Mouse (Mus musculus): Measurements from ENCODE around the gene Krtap9-3. TPM values are rescaled to one million over a fixed set of nuclear protein-coding genes. Genes with fewer than 3 reads are reported as not detected.
"Not testable (repeated sequence)": the region's sequence is repeated elsewhere in the genome, so short reads cannot be mapped to it uniquely, and the experiment has no call there.

Krtap9-3 gene
- total RNA-seq (2021) = not detected

DNA sequence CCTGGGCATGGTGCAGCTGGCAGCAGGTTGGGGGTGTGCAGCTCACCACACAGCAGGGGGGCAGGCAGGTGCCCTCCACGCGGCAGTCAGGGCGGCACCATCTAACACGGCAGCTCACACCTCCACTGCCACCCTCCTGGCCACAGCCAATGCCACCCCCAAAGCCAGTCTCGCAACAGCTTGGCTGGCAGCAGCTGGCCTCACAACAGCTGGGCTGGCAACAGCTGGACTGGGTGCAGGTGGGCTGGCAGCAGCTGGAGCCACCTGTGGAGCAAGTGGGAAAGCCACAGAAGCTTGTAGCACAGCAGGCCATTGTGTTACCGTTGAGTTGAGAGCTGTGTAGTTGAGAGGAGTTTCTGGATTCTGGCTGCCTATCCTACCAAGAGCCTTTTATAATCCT, at the start of gene Krtap9-3:
Krtap9-3 (minus strand) TSS at position 364 of the 400 bp plus-strand sequence.
- intact Hi-C loops (cut with DNase I); DNase-seq: not testable (repeated sequence)

DNA sequence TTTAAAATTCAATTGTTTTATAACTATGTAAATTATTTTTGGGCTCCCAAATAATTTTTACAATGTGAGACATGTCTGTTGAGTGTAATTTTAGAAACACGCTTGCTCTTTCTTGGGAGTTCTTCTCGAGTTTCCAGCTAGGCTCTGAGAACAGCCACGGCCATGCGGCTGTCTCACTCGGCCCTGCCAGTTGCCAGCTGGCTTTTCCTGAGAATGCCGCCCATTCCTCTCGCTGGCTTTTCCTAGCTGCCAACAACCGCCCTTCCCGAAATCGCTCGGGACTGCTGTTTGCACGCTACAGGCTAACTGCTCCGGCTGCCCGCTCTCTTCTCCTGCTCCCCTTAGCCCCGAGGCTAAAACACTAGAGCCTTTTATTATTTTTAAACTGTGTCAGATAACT, 48.5 kb upstream of the Krtap9-3 start:
- no peak for DNase-seq
- intact Hi-C loops (cut with DNase I) = no loop called here

DNA sequence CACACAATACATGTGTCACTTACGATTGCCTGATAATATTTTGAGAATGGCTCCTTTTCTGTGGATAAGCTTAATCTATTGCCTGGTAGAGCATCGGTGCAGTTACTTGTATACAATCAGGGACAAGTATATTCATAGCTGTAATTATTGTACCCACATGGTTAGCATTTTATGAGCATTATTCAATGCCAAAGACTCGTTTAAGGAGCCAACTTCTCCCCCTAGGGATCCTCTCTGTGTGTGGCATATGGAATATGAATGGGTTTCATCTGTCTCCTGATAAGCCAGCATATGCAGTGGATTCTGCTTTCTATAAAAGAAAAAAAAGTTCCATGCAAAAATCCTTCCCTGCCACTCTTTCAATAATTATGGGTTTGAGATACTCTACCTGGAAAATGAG, 46.4 kb upstream of the Krtap9-3 start:
- intact Hi-C loops (cut with DNase I) = no loop called here
- no peak for DNase-seq

DNA sequence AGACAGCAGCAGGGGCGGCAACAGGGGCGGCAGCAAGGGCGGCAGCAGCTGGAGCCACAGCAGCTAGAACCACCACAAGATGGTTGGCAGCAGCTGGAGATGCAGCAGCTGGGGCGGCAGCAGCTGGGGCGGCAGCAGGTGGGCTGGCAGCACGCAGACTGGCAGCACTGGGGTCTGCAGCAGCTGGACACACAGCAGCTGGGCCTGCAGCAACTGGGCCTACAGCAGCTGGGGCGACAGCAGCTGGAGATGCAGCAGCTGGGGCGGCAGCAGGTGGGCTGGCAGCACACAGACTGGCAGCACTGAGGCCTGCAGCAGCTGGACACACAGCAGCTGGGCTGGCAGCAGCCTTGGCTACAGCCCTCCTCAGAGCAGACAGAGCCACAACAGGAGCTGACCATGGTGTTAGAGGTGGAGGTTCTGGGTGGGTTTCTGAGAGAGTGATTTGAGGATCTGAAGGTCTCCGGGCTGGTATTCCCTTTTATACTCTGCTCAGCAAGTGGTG, 45.8 kb upstream of the Krtap9-3 start, which contains the start of gene Krtap4-7:
Krtap4-7 (minus strand) TSS at position 455 of the 505 bp plus-strand sequence.
- intact Hi-C loops (cut with DNase I); DNase-seq: not testable (repeated sequence)

DNA sequence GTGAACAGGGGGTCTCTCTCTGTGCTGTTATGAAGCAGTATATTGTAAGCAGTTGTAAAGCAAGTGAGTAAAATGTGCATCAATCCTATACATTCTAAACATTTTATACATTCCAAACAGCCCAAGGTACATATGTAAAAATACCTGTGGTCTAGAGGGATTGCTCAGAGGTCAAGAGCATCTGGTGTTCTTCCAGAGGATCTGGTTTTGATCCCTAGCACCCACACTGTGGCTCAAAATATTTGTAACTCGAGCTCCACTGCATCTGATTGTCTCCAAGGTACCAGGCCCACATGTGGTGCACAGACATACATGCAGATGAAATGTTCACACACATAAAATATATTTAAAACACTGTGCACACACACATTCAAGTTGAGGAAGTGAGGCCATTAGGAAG, 43.0 kb upstream of the Krtap9-3 start:
- no peak for DNase-seq
- intact Hi-C loops (cut with DNase I) = no loop called here

DNA sequence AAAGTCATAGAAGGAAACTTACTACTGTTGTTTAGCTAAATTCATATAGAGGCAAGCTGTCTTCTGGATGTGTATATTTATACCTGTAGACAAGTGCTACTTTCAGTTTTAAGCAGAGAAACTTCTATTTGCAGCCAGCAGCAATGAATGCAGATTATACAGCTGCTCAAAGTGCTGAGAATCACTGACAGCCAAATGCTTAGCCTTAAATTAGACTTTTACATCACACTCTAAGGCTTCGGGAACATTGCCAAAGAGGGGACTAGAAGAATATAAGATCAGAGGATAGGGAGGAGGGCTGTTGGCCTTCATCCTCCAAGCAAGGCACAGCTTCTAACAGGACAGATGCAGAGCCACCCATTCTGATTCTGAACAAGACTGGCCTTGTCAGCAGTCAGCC, 39.2 kb upstream of the Krtap9-3 start:
- intact Hi-C loops (cut with DNase I) = no loop called here
- DNase-seq = no peak

DNA sequence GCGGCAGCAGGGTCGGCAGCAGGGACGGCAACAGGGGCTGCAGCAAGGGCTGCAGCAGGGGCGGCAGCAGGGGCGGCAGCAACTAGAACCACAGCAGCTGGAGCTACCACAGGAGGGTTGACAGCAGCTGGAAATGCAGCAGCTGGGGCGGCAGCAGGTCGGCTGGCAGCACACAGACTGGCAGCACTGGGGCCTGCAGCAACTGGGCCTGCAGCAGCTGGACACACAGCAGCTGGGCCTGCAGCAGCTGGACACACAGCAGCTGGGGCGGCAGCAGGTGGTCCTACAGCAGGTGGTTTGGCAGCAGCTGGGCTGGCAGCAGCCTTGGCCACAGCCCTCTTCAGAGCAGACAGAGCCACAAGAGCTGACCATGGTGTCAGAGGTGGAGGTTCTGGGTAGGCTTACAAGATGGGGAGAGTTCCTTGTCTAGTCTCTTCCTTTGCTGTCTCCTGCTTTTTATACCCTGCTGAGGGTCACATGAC, 36.8 kb upstream of the Krtap9-3 start, which contains the start of gene Krtap4-2:
Krtap4-2 (minus strand) TSS at position 432 of the 482 bp plus-strand sequence.
- no peak for DNase-seq
- intact Hi-C loops (cut with DNase I) = no loop called here

DNA sequence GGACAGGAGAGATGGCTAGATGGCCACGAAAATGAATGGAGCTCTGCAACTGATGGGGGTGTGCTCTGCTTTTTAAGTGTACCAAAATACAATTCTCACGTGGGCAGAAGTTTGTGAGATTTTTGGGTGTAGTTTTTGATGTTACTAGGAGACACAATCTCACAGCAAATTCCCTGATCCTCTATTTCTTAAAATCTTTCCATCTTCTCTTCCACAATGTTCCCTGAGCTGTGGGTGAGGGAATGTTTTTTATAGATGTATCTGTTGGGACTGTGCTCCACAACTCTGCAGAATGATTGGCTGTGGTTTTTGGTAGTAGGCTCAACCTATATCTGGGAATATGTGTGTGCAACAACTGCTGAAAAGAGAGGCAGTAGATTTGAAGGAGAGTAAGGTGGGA, 35.4 kb upstream of the Krtap9-3 start:
- intact Hi-C loops (cut with DNase I) = no loop called here
- no peak for DNase-seq

DNA sequence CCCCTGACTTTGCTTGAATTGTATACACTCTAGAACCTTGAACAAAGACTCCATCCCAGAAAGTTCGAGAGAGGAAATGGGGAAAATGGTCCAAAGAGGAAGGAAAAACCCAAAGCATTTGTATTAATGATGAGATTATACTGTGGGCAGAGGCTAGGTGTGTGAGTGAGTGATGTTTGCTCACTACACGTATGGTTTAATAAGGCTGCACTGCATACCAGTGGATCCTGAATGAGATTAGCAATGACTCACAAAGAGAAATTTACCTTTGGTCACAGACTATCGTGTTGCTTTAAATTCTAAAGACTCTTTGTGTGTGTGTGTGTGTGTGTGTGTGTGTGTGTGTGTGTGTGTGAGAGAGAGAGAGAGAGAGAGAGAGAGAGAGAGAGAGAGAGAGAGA, 33.0 kb upstream of the Krtap9-3 start:
- intact Hi-C loops (cut with DNase I) = no loop called here
- DNase-seq = no peak

DNA sequence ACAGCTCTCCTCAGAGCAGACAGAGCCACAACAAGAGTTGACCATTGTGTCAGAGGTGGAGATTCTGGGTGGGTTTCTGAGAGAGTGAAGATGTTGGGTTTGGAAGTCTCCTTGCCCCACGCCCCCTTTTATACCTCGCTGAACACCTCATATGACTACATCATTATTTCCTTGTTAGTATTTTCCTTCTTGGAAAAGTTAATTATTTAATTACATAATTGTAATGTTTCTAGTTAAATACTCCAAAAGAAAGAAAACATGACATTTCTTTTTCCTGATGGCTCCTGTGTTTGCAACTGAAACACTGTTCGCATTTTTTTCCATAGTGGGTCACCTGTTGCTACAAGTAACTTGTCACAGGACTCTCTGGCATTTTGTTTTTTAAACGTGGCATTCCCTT, 30.2 kb upstream of the Krtap9-3 start, which contains the start of gene Krtap4-1:
Krtap4-1 (minus strand) TSS at position 101 of the 400 bp plus-strand sequence.
- intact Hi-C loops (cut with DNase I) = no loop called here
- DNase-seq = no peak

DNA sequence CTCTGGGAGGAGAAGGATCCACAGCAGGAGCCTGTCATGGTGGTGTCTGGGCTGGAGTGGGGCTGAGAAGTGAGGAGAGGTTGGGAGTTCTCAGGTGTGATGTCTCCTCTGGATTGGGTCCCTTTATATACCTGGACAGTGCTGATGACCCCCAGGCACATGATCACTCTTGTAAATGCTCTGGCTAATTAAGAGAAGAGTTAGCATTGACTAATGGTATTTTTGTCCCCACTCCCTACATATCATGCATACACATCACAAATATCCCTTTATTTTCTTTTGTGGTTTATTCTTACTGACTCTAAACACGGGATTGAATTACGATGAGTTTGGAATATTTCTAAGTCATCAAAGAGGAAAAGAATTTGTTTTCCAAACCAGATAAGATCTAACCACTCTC, 22.4 kb upstream of the Krtap9-3 start, which contains the start of gene Gm11562:
Gm11562 (minus strand) TSS at position 101 of the 400 bp plus-strand sequence.
- no peak for DNase-seq
- intact Hi-C loops (cut with DNase I) = no loop called here

DNA sequence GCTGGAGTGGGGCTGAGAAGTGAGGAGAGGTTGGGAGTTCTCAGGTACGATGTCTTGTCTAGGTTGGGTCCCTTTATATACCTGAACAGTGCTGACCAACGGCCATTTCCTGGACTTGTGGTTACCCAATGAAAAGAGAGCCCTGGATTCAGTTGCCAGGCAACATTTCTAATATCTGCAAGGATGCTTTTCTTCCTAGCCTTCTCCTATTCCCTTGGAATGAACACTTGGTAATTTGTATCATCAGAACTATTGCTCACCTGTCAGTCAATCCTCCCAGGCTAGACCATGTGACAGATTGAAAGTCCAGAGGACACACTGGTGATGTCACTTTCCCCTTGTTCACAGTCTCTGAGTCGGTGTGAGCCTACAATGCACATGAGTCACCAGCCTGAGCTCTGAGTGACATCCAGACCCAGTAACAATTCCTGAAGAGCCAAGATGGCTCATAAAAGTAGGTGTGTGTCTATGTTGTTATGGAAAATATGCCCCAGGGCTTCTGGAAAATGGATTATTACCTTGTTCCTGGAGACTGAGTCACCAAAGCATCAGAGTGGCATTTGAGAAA, 17.0 kb upstream of the Krtap9-3 start, which contains the start of gene Krtap2-4:
Krtap2-4 (minus strand) TSS at position 51 of the 568 bp plus-strand sequence.
- intact Hi-C loops (cut with DNase I) = no loop called here
- no peak for DNase-seq

DNA sequence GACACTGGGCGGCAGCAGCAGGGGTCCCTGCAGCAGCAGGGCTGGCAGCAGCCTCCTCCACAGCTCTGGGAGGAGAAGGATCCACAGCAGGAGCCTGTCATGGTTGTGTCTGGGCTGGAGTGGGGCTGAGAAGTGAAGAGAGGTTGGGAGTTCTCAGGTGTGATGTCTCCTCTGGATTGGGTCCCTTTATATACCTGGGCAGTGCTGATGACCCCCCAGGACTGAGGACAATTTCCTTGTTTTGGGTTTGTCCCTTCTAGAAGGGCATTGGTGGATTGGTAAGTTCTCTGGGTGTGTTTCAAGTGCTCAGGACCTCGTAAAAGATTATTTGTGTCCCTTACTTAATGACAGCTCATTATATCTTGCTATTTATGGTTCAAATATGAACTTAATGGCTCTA, 12.2 kb upstream of the Krtap9-3 start, which contains the start of gene Gm11937:
Gm11937 (minus strand) TSS at position 101 of the 400 bp plus-strand sequence.
- DNase-seq; intact Hi-C loops (cut with DNase I): not testable (repeated sequence)

DNA sequence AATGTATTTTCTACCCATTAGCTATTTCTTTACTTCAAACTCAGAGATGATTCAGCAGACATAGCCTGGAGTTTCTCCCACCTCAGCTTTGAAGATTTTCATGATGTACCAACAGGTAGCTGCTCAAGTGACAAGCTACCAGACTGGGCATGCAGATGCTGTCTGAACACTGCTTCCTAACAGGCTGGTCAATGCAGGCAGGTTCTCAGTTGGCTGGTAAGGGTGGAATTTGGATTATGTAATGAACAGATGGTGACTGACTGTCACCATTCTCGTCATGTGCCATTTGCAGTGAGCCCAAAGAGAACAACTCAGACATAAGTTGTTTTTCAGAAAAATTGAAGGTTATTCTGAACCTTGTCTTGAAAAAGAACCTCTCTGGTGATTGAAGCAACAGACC, 11.2 kb upstream of the Krtap9-3 start:
- intact Hi-C loops (cut with DNase I) = no loop called here
- DNase-seq = no peak

DNA sequence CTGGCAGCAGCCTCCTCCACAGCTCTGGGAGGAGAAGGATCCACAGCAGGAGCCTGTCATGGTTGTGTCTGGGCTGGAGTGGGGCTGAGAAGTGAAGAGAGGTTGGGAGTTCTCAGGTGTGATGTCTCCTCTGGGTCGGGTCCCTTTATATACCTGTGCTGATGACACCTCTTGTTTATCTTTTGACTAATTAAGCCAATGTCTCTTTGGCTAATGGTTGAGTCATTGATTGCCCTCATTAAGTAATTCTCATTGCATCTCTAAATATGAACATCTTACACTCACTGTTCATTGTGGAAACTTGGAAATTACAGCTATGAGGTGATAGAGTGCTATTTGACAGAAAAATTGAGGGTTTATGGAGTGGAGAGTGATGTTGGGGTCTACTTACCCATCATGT, 5.3 kb upstream of the Krtap9-3 start, which contains the start of gene Gm11938:
Gm11938 (minus strand) TSS at position 101 of the 400 bp plus-strand sequence.
- intact Hi-C loops (cut with DNase I); DNase-seq: not testable (repeated sequence)

DNA sequence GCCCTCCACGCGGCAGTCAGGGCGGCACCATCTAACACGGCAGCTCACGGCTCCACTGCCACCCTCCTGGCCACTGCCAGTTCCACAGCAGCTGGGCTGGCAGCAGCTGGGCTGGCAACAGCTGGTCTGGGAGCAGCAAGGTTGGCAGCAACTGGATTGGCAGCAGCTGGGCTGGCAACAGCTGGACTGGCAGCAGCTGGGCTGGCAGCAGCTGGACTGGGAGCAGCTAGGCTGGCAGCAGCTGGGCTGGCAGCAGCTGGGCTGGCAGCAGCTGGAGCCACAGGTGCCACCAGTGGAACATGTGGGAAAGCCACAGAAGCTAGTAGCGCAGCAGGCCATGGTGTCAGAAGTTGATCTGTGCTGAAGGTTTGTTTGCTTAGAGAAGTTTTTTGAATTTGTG, 6.9 kb downstream of the Krtap9-3 start, which contains the start of gene Krtap1-3:
Krtap1-3 (minus strand) TSS at position 359 of the 400 bp plus-strand sequence.
- DNase-seq = no peak
- intact Hi-C loops (cut with DNase I) = no loop called here

DNA sequence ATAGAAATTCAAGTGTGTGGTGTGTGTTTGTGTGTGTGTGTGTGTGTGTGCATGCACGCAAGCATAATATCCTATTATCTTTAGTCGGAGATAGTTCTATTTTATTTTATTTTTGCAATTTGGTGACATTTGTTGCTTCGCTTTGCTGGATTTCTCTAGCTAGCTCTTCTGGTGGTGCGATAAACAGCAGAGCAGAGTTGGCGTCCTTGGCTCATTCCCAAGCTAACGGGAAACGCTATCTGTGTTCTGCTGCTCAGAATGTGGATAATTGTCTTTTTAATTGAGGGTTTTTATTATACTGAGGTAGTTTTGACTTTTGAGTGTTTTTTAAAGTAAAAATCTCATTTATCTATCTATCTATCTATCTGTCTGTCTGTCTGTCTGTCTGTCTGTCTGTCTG, 12.8 kb downstream of the Krtap9-3 start:
- intact Hi-C loops (cut with DNase I) = no loop called here
- no peak for DNase-seq

DNA sequence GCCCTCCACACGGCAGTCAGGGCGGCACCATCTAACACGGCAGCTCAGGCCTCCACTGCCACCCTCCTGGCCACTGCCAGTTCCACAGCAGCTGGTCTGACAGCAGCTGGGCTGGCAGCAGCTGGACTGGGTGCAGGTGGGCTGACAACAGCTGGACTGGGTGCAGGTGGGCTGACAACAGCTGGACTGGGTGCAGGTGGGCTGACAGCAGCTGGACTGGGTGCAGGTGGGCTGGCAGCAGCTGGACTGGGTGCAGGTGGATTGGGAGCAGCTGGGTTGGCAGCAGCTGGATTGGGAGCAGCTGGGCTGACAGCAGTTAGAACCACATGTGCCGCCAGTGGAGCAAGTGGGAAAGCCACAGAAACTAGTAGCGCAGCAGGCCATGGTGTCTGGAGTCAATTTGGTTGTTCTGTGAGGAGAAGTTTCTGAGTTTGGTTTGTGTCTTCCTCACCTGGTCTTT, 14.6 kb downstream of the Krtap9-3 start, which contains the start of gene Krtap1-4:
Krtap1-4 (minus strand) TSS at position 410 of the 460 bp plus-strand sequence.
- intact Hi-C loops (cut with DNase I) = no loop called here

DNA sequence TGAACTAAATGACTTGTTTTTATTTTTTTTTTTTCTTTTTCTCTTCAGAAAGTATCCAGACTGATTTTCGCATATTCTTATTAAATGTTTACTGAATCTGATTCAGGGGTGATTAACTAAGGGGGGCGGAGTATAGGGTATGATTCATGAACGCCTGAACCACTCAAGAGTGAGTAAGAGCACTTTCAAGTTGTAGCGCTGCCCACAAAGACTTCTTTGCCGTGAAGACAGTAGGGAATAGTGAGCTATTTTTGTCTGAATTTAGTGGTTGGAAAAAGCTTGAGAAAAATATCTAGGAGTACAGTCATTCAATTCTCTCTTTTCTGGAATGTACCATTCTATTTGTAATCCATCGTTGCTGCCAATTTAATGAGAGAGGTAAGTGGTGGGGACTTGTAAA, 16.3 kb downstream of the Krtap9-3 start:
- intact Hi-C loops (cut with DNase I) = no loop called here
- no peak for DNase-seq

More for the DNA sequence above, 14.6 kb downstream of the Krtap9-3 start, which contains the start of gene Krtap1-4:
- DNase-seq = no peak

DNA sequence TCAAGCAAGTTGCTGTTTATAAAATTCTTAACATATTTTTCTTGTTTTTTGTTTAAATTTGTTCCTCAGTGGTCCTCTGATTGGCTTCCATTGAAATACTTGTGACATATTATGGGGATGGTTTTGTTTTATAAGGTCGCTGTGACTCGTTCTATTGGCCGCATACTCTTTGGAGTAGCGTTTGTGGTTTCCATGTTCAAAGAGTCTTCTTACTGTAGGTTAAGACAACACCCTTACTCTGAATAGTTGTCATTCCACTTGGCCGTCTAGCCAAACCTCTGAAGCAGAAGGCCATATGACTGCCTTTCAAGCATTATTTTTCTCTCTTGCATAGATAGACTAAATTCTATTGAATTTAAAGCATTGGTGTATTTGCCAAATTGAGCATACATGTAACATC, 16.9 kb downstream of the Krtap9-3 start:
- no peak for DNase-seq
- intact Hi-C loops (cut with DNase I) = no loop called here

DNA sequence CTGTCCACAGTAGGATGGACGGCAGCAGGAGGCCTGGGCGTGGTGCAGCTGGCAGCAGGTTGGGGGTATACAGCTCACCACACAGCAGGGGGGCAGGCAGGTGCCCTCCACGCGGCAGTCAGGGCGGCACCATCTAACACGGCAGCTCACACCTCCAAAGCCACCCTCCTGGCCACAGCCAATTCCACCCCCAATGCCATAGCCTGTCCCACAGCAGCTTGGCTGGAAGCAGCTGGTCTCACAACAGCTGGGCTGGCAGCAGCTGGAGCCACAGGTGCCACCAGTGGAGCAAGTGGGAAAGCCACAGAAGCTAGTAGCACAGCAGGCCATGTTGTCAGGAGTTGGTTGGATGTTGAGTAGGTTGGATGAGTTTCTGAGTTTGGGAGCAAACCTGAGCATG, 17.3 kb downstream of the Krtap9-3 start, which contains the start of gene Krtap1-5:
Krtap1-5 (minus strand) TSS at position 381 of the 400 bp plus-strand sequence.
- no peak for DNase-seq
- intact Hi-C loops (cut with DNase I) = no loop called here

DNA sequence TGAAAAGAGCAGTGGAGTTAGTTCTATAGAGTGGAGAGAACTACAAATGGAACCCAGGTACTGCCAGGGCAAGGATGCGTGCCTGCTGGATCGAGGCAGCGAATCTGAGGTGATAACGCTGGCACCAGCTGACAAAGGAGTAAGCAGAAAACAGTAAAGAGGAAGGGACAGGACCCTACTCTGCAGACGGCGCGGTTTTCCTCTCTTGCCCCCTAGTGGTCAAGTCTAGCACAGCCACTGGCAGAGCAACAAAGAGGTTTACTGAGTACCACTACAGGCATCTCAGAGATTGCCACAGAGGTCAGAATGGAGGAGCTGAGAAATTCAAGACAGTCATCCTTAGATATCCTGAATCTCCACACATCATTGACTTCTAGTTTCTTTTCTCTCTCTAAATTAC, 23.8 kb downstream of the Krtap9-3 start:
- intact Hi-C loops (cut with DNase I) = no loop called here
- DNase-seq = peak; percentile 78

All from left cerebral cortex, postnatal 4 days (tissue).